Mouse (Mus musculus) adrenal gland, postnatal 4 days (tissue): ENCODE measurements around the gene Muc3a. TPM values are rescaled to one million over a fixed set of nuclear protein-coding genes. Genes with fewer than 3 reads are reported as not detected.

Experiments
- DNase-seq, 2 experiments: peaks; one replicate each; pipeline ENCODE4 v3.0.0; 2021 to 2022; ENCODE audit warnings: low spot score in 2 of 2, mixed read lengths in 2 of 2
- long read RNA-seq, 2 experiments: library from polyadenylated mRNA; stranded (forward); transcript quantifications; one replicate each; pipeline ENCODE4 v2.0.0; 2021
- total RNA-seq, 2 experiments: library from RNA; stranded (reverse); gene quantifications; 2 replicates each; pipeline ENCODE4 v1.2.3; 2021

Muc3a gene
- under 1 TPM; 0.31 to 0.67 TPM for total RNA-seq
- long read RNA-seq, experiment 1 = 0 reads
- long read RNA-seq, experiment 2 = 0 reads

DNA sequence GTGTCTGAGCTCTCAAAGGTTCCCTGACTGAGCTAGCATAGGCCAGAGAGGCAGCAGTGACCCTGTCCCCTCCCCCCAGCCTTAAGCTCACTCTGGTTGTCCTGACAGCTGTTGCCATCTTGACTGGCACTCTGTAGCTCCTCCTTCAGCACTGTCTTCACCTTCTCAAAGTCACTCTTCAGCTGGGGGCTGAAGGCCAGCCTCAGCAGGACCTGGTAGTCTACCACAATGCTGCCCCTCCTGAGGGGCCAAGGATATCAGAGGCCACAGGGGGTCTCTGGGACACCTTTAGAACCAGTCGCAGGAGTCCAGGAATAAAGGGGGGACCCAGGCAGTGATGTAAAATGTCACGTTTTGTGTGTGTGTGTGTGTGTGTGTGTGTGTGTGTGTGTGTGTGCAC lies at the start of gene Muc3a:
Gene Muc3a, minus strand, starts transcription at position 101 of the 400 bp plus-strand sequence.
- no peak for DNase-seq

- DNase-seq = no peak
Measured at GRCm38 (mm10) chr5:137211114-137211829, 917 bp downstream of the Muc3a start.

DNA sequence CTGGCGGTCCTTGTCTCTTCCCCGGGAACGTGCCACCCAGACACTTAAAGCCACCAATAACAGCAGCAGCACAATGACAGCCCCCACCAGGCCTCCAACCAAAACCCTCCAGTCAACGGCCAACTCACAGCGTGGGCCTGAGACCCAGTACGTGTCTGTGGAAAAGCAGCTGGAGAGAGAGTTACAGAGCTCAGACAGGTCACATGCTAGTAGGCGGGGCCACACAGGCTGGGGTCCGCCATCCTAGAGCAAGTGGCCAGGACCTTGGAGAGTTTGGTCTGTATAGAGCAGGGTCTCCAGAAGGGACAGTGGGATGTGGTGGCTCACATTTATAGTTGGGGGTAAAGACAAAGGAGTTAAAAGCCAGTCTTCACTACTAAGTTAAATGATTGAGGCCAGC lies 1.5 kb downstream of the Muc3a start:
- no peak for DNase-seq

GRCm38 (mm10) chr5:137205301-137205700 lies 6.9 kb downstream of the Muc3a start:
- no peak for DNase-seq

DNA sequence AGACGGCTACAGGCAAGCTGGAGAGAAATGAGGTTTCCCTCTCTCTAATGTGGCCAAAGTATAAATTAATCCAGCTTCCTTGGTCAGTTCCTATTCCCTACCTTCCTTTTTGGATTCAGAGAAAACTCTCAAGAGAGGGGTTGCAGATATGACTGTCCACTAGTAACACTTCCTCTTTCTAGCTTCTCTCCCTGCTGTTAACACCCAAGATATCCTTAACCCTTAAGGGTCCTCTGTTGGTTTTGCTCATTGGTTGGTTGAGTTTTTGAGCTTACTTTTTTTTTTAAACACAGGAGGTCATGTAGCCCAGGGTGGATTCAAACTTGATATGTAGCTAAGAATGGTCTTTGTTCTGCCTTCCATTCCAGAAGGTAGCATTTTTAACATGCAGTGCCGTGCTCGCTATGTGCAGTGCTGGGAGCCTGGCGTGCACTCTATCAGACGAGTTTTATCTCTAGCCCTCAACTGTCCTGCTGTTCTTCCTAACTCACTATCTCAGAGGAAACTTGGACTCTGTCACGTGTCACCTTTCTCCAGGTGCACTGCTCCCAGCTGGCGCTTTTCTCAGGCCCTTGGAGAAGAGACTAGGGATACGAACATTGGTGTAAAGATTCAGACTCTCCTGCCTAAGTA lies 17.6 kb downstream of the Muc3a start:
- no peak for DNase-seq

DNA sequence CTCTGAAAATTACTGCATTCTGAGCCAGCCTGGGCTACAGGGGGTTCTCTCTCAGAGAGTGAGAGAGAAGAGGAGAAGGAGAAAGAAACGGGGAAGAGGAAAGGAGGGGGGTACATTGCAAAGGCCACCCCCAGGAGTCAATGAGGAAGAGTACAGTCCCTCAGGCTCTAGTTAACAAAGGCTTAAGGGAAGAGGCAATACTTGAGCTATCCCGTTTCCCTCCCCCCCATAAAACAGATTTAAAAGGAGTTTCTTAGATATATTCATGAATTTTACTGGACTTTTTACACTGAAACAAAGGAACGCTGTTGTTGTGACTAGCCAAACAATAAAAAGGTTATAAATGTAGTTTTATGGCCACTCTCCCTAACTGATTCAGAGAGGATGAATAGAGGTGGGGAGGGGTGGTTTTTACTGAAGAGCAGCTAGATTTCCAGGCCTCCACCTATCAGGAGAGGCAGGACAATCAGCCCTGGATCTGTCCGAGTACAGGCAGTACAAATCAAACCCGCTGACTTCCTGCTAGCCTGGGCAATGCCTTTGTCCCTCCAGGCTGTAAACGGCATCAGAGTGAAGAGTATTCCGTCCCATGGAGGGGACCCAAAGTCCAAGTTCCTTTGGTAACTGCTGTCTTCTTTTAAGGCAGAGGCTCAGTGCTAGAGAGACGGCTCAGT lies 18.8 kb downstream of the Muc3a start:
- no peak for DNase-seq

- no peak for DNase-seq
Measured at GRCm38 (mm10) chr5:137189326-137189725, 22.9 kb downstream of the Muc3a start.

GRCm38 (mm10) chr5:137185362-137185761 lies 26.8 kb downstream of the Muc3a start:
- no peak for DNase-seq

GRCm38 (mm10) chr5:137179646-137180374 lies 32.4 kb downstream of the Muc3a start:
- no peak for DNase-seq

- no peak for DNase-seq
Measured at GRCm38 (mm10) chr5:137173967-137174366, 38.2 kb downstream of the Muc3a start.

GRCm38 (mm10) chr5:137172591-137172990 lies 39.6 kb downstream of the Muc3a start:
- DNase-seq = no peak

DNA sequence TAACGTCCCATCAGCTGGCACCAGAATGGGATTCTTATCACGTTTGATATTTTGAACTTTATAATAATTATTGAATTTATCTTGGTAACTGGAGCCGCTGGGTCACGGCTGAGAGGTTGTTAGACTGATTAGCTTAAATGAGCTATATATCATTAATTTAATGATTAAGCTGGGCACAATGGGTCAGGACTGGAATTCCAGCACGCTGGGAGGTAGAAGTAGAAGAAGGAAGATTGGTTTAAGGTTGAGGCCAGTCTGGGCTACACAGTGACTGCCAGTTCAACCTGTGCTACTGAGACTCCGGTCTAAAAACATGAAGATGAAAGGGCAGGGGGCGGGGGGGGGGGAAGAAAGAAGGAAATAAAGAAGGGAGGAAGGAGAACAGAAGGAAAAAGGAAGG lies 40.7 kb downstream of the Muc3a start:
- DNase-seq = no peak

DNA sequence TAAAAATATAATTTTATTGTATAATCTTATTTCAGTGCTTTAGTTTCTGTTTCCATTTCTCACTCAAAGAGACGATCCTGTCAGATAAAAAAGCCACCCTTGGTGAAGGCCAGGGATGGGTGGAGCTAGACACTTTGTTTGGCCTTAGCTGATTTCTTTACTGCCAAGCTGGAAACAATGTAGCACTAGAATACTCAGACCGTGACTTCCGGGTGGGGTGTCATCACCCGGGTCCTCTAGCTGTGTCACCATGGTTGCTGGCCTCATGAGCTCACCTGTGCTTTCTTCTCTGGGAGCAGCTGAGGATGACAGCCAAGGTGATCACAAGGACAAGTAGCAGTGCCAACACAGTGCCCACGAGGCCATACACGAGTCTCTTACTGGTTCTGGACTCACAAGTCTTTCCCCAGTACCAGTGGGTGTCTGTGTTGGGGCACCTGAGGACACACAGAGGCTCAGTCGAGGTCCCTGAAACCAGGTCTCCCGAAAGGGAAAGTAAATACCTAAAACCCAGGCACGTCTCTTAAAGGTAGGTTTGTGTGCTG lies 41.3 kb downstream of the Muc3a start:
- DNase-seq = no peak

GRCm38 (mm10) chr5:137167539-137167938 lies 44.6 kb downstream of the Muc3a start:
- DNase-seq = no peak

DNA sequence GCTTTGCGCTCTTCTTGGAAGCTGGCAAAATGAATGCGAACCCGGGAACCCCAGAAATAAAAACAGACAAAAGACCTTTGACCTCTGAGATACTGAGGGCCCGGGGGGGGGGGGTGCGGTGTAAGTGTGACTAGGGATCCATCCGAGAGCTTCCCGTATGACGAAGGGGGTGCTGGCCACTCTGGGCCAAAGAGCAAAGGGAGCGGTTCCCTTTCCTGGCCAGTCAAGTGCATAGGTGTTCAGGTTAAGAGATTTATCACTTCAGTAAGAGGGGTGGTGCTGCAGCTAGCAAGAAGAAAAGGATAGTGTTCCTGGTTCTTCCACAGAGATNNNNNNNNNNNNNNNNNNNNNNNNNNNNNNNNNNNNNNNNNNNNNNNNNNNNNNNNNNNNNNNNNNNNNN lies 46.2 kb downstream of the Muc3a start:
- no peak for DNase-seq

DNA sequence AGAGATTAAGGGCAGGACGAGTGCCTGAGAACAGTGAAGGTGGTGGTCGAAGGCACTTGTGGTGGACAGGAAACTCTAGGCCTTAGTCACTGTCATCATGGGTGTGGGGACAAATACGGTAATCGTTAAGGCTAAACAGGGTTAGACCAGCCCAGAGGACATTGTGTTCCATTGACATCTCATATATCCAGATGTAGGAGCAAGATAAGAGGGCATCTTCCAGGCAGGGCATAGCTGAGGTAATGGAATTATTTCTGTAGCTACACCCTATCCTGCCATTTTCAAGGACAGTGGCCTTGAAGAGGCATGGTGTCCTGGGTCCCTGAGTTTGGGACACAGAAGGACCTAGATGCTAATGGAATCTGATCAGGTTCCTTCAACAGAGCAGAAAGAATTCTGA lies 50.3 kb downstream of the Muc3a start:
- no peak for DNase-seq

- no peak for DNase-seq
Measured at GRCm38 (mm10) chr5:137159461-137159860, 52.7 kb downstream of the Muc3a start.
